Comparison of ENCODE assay signal across 9 mouse cellular contexts in the genomic region with DNA sequence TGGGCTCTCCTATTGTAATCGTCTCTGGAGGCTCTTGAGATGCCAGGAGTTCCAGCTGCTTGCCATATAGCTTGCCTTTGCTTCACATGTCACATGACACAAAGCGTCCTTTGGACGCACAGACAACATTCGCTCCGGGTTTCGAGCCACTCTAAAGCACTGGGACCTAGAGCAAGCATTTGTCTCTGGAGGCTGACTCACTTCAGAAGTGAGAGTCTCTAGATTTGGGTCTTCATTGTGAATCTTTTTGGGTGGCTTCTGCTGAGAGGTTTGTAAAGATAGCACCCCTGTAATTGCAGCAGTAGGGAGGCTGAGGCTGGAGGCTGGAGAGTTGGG. TPM values are rescaled to one million over a fixed set of nuclear protein-coding genes. Genes with fewer than 3 reads are reported as not detected.
A peak's percentile ranks its signal among the peaks of the same experiment; 100 is the strongest.
DNase-seq lines count a peak whose midpoint lies in the region; ATAC-seq and TF ChIP-seq lines count a peak whose summit lies in the region.
"Had no signal": no experiment of that assay in that cellular context is flagged by ENCODE, and none has a peak within 500 bp of the region (broad histone marks: within the 10 kb centered on the region; RNA-seq: fewer than 3 reads in every experiment).

No protein-coding gene starts in this region.

- no peak overlapping the region for H3K9ac ChIP-seq in hindbrain, embryonic 15.5 days
- H3K9ac ChIP-seq in hindbrain, embryonic 11.5 days (ENCODE audit: low read depth, low read length), result no peak overlapping the region
- H3K9ac ChIP-seq in liver, embryonic 14.5 days (replicated peaks), result peak overlapping the region; percentile 51

- ATAC-seq in erythroblast, adult 5-6 weeks (replicated peaks; ENCODE audit: low FRiP score, poor library complexity, severe bottlenecking), result no peak
- no peak for ATAC-seq in hindbrain, embryonic 15.5 days (ENCODE audit: low FRiP score, low read depth)
- ATAC-seq in hindbrain, embryonic 11.5 days (ENCODE audit: low FRiP score), result no peak
- no peak for ATAC-seq in G1E (ENCODE audit: extremely low read depth, insufficient number of reproducible peaks, low FRiP score, poor library complexity, severe bottlenecking)
- no peak for ATAC-seq in liver, embryonic 14.5 days (ENCODE audit: insufficient read depth)
- ATAC-seq in monocyte, adult 5-6 weeks (replicated peaks; ENCODE audit: insufficient number of reproducible peaks, low FRiP score, low TSS enrichment, poor library complexity, severe bottlenecking), result no peak

- no peak for DNase-seq in hindbrain, embryonic 11.5 days (ENCODE audit: low spot score)
- no peak for DNase-seq in G1E (ENCODE audit: low spot score)
- DNase-seq in liver, embryonic 14.5 days (ENCODE audit: low read depth in 3 of 3, low spot score in 3 of 3), result no peak
- no peak for DNase-seq in embryo, embryonic 9.5 days (ENCODE audit: extremely low spot score)
- DNase-seq: lung, postnatal 10 days had no signal

- H3K9me3 ChIP-seq in erythroblast, embryonic 14.5 days (ENCODE audit: control insufficient read depth, low read length), result no peaks in the 10 kb centered on the region
- no peaks in the 10 kb centered on the region for H3K9me3 ChIP-seq in hindbrain, embryonic 15.5 days
- H3K9me3 ChIP-seq in hindbrain, embryonic 11.5 days (ENCODE audit: control insufficient read depth, low read length), result no peaks in the 10 kb centered on the region
- H3K9me3 ChIP-seq in G1E (replicated peaks), result no peaks in the 10 kb centered on the region
- H3K9me3 ChIP-seq in liver, embryonic 14.5 days (ENCODE audit: control insufficient read depth, low read length), result no peaks in the 10 kb centered on the region

- peaks cover 31% of the 10 kb centered on the region for H3K36me3 ChIP-seq in erythroblast, embryonic 14.5 days (ENCODE audit: control insufficient read depth)
- no peaks in the 10 kb centered on the region for H3K36me3 ChIP-seq in hindbrain, embryonic 15.5 days
- H3K36me3 ChIP-seq in hindbrain, embryonic 11.5 days (ENCODE audit: control insufficient read depth, insufficient read depth, low read length), result no peaks in the 10 kb centered on the region
- peaks cover 27% of the 10 kb centered on the region for H3K36me3 ChIP-seq in G1E (replicated peaks)
- peaks cover under 1% of the 10 kb centered on the region; the same call in 1 of the 2 replicates for H3K36me3 ChIP-seq in liver, embryonic 14.5 days (replicated peaks; ENCODE audit: control insufficient read depth, insufficient read depth, low read depth)

- H3K27ac ChIP-seq in hindbrain, embryonic 15.5 days (replicated peaks), result peak overlapping the region; percentile 85; the same call in 1 of the 2 replicates
- H3K27ac ChIP-seq in hindbrain, embryonic 11.5 days (ENCODE audit: low read depth, low read length), result no peak overlapping the region
- peak overlapping the region; percentile 96 for H3K27ac ChIP-seq in liver, embryonic 14.5 days

- TF ChIP-seq EP300 in liver, embryonic 14.5 days (IDR thresholded peaks at IDR 0.05; ENCODE audit: low read depth), result no peak

- H3K4me3 ChIP-seq in erythroblast, embryonic 14.5 days (replicated peaks), result peak overlapping the region; percentile 90
- H3K4me3 ChIP-seq in hindbrain, embryonic 15.5 days, result no peak overlapping the region
- H3K4me3 ChIP-seq in hindbrain, embryonic 11.5 days (ENCODE audit: low read depth, low read length), result no peak overlapping the region
- H3K4me3 ChIP-seq in G1E (ENCODE audit: low read depth, low read length), result peak overlapping the region; percentile 88; the same call in 1 of the 2 replicates
- no peak overlapping the region; a peak in 1 of 4 replicates for H3K4me3 ChIP-seq in liver, embryonic 14.5 days (ENCODE audit: insufficient read depth in 1 of 2, low read depth in 2 of 2, low read length in 2 of 2)

- WGBS in hindbrain, embryonic 15.5 days, result 87% methylated on average over 6 of the region's 6 CpGs
- WGBS in hindbrain, embryonic 11.5 days, result 90% methylated on average over 6 of the region's 6 CpGs
- 87% methylated on average over 6 of the region's 6 CpGs for WGBS in liver, embryonic 14.5 days (ENCODE audit: insufficient replicate concordance)

- H3K27me3 ChIP-seq in erythroblast, embryonic 14.5 days (ENCODE audit: control insufficient read depth), result no peaks in the 10 kb centered on the region
- no peaks in the 10 kb centered on the region for H3K27me3 ChIP-seq in hindbrain, embryonic 15.5 days
- no peaks in the 10 kb centered on the region for H3K27me3 ChIP-seq in hindbrain, embryonic 11.5 days (ENCODE audit: control insufficient read depth, insufficient read depth, low read length)
- H3K27me3 ChIP-seq in G1E (ENCODE audit: insufficient read depth, low read length), result peaks cover under 1% of the 10 kb centered on the region; the same call in 1 of the 2 replicates
- no peaks in the 10 kb centered on the region for H3K27me3 ChIP-seq in liver, embryonic 14.5 days (ENCODE audit: control insufficient read depth, insufficient read depth, low read length)

- no peak overlapping the region for H3K4me2 ChIP-seq in hindbrain, embryonic 15.5 days
- H3K4me2 ChIP-seq in hindbrain, embryonic 11.5 days (replicated peaks; ENCODE audit: low read depth, low read length), result no peak overlapping the region
- H3K4me2 ChIP-seq in liver, embryonic 14.5 days (ENCODE audit: low read depth), result peak overlapping the region; percentile 75

- peaks cover 74% of the 10 kb centered on the region for H3K4me1 ChIP-seq in erythroblast, embryonic 14.5 days (ENCODE audit: control insufficient read depth)
- H3K4me1 ChIP-seq in hindbrain, embryonic 15.5 days (replicated peaks), result peaks cover 46% of the 10 kb centered on the region
- peaks cover 12% of the 10 kb centered on the region for H3K4me1 ChIP-seq in hindbrain, embryonic 11.5 days (replicated peaks; ENCODE audit: control insufficient read depth, insufficient read depth, low read length)
- peaks cover 59% of the 10 kb centered on the region for H3K4me1 ChIP-seq in G1E (ENCODE audit: insufficient read depth, low read depth, low read length)
- H3K4me1 ChIP-seq in liver, embryonic 14.5 days (replicated peaks; ENCODE audit: control insufficient read depth in 2 of 2, insufficient read depth in 2 of 2, low read length in 1 of 2), result peaks cover 41 to 52% of the 10 kb centered on the region in 2 experiments

- no peak for TF ChIP-seq CTCF in G1E (IDR thresholded peaks at IDR 0.05; ENCODE audit: low read depth, low read length)
- no peak for TF ChIP-seq CTCF in liver, embryonic 14.5 days (IDR thresholded peaks at IDR 0.05; ENCODE audit: low read depth)

RNA-seq across cellular contexts. Expression of gene Ube2v1, which starts 1.6 kb away (rescaled TPM):
- 34.4 and 42.6 TPM in 2 replicates for polyA plus RNA-seq in erythroblast, embryonic 14.5 days (2012)
- total RNA-seq in erythroblast, adult 5-6 weeks (2015; ENCODE audit: low replicate concordance), result 134 and 176 TPM in 2 replicates
- 150 and 202 TPM in 2 replicates for total RNA-seq in erythroblast, adult 5-6 weeks (2017; ENCODE audit: low replicate concordance)
- 334 and 356 TPM in 2 replicates for polyA plus RNA-seq in hindbrain, embryonic 15.5 days (2015; fragmentation: Nextera tagmentation; extraction: Ambion mirVana)
- polyA plus RNA-seq in hindbrain, embryonic 11.5 days (2014; fragmentation: Nextera tagmentation; extraction: Ambion mirVana), result 237 and 257 TPM in 2 replicates
- total RNA-seq in G1E (2014; fragmentation: Nextera tagmentation) (149 and 162 TPM in 2 replicates), G1E (2017) (81.3 and 83.9 TPM in 2 replicates)
- polyA plus RNA-seq in G1E (2012), result 197 and 203 TPM in 2 replicates
- 75.0 and 75.9 TPM in 2 replicates for polyA plus RNA-seq in liver, embryonic 14.5 days (2012; rRNA removed)
- 145 and 158 TPM in 2 replicates for polyA plus RNA-seq in liver, embryonic 14.5 days (2014; fragmentation: Nextera tagmentation; extraction: Ambion mirVana)
- total RNA-seq in monocyte, adult 5-6 weeks (2017), result 43.7 to 97.6 TPM (median 59.7 TPM) in 3 replicates

RNA-seq across cellular contexts. Expression of gene Gm20431, which starts 27.8 kb away (rescaled TPM):
- polyA plus RNA-seq in erythroblast, embryonic 14.5 days (2012), result not detected in 2 replicates
- not detected in 2 replicates for total RNA-seq in erythroblast, adult 5-6 weeks (2015; ENCODE audit: low replicate concordance)
- total RNA-seq in erythroblast, adult 5-6 weeks (2017; ENCODE audit: low replicate concordance), result not detected in 2 replicates
- polyA plus RNA-seq in hindbrain, embryonic 15.5 days (2015; fragmentation: Nextera tagmentation; extraction: Ambion mirVana), result 8.6 and 11.5 TPM in 2 replicates
- 4.0 and 8.4 TPM in 2 replicates for polyA plus RNA-seq in hindbrain, embryonic 11.5 days (2014; fragmentation: Nextera tagmentation; extraction: Ambion mirVana)
- total RNA-seq in G1E (2014; fragmentation: Nextera tagmentation) (6.2 and 8.1 TPM in 2 replicates), G1E (2017) (0.11 TPM in 1 of 2 replicates, not detected in the other)
- not detected in 2 replicates for polyA plus RNA-seq in G1E (2012)
- polyA plus RNA-seq in liver, embryonic 14.5 days (2012; rRNA removed), result not detected in 2 replicates
- 0.96 and 2.1 TPM in 2 replicates for polyA plus RNA-seq in liver, embryonic 14.5 days (2014; fragmentation: Nextera tagmentation; extraction: Ambion mirVana)
- not detected in 3 replicates for total RNA-seq in monocyte, adult 5-6 weeks (2017)

RNA-seq across cellular contexts. Expression of gene Cebpb, which starts 55.2 kb away (rescaled TPM):
- polyA plus RNA-seq in erythroblast, embryonic 14.5 days (2012), result 4.3 and 4.7 TPM in 2 replicates
- 8.8 and 9.0 TPM in 2 replicates for total RNA-seq in erythroblast, adult 5-6 weeks (2015; ENCODE audit: low replicate concordance)
- total RNA-seq in erythroblast, adult 5-6 weeks (2017; ENCODE audit: low replicate concordance), result 7.3 and 14.8 TPM in 2 replicates
- 3.2 and 3.3 TPM in 2 replicates for polyA plus RNA-seq in hindbrain, embryonic 15.5 days (2015; fragmentation: Nextera tagmentation; extraction: Ambion mirVana)
- 1.5 and 3.1 TPM in 2 replicates for polyA plus RNA-seq in hindbrain, embryonic 11.5 days (2014; fragmentation: Nextera tagmentation; extraction: Ambion mirVana)
- total RNA-seq in G1E (2014; fragmentation: Nextera tagmentation), result 10.5 and 12.5 TPM in 2 replicates
- total RNA-seq in G1E (2017), result 12.9 and 33.6 TPM in 2 replicates
- polyA plus RNA-seq in G1E (2012), result 61.6 and 87.9 TPM in 2 replicates
- polyA plus RNA-seq in liver, embryonic 14.5 days (2012; rRNA removed), result 5.4 and 17.2 TPM in 2 replicates
- polyA plus RNA-seq in liver, embryonic 14.5 days (2014; fragmentation: Nextera tagmentation; extraction: Ambion mirVana), result 12.8 and 13.2 TPM in 2 replicates
- 255 to 567 TPM (median 357 TPM) in 3 replicates for total RNA-seq in monocyte, adult 5-6 weeks (2017)

RNA-seq across cellular contexts. Expression of gene Tmem189, which starts 56.1 kb away (rescaled TPM):
- polyA plus RNA-seq in erythroblast, embryonic 14.5 days (2012), result 11.3 and 11.7 TPM in 2 replicates
- total RNA-seq in erythroblast, adult 5-6 weeks (2015; ENCODE audit: low replicate concordance), result 19.6 and 20.8 TPM in 2 replicates
- total RNA-seq in erythroblast, adult 5-6 weeks (2017; ENCODE audit: low replicate concordance), result 23.7 and 52.9 TPM in 2 replicates
- 39.4 and 42.5 TPM in 2 replicates for polyA plus RNA-seq in hindbrain, embryonic 15.5 days (2015; fragmentation: Nextera tagmentation; extraction: Ambion mirVana)
- 27.5 and 34.0 TPM in 2 replicates for polyA plus RNA-seq in hindbrain, embryonic 11.5 days (2014; fragmentation: Nextera tagmentation; extraction: Ambion mirVana)
- total RNA-seq in G1E (2014; fragmentation: Nextera tagmentation), result 14.1 and 20.1 TPM in 2 replicates
- total RNA-seq in G1E (2017), result 17.5 and 18.3 TPM in 2 replicates
- polyA plus RNA-seq in G1E (2012), result 36.9 and 38.8 TPM in 2 replicates
- 14.6 and 15.1 TPM in 2 replicates for polyA plus RNA-seq in liver, embryonic 14.5 days (2012; rRNA removed)
- 12.3 and 12.4 TPM in 2 replicates for polyA plus RNA-seq in liver, embryonic 14.5 days (2014; fragmentation: Nextera tagmentation; extraction: Ambion mirVana)
- 55.2 to 64.6 TPM (median 57.9 TPM) in 3 replicates for total RNA-seq in monocyte, adult 5-6 weeks (2017)

Comparison
In these comparisons a context has a peak if more than half of its experiments do, and no peak if none do; other contexts are left out.
1. H3K4me3 ChIP-seq: peak in erythroblast, embryonic 14.5 days (single experiment) and G1E (single experiment); none in hindbrain, embryonic 15.5 days (single experiment), hindbrain, embryonic 11.5 days (single experiment) and liver, embryonic 14.5 days (0 of 2).